Mouse (Mus musculus) neural tube, embryonic 10.5 days (tissue): ENCODE results near the gene Gdi1.
"Not testable (repeated sequence)": the region's sequence is repeated elsewhere in the genome, so short reads cannot be mapped to it uniquely, and the experiment has no call there.

Experiments used
- DNase-seq: peaks from one replicate; pipeline ENCODE4 v3.0.0-alpha.2; 2017; ENCODE audit warnings: low spot score; ENCODE audit errors: extremely low spot score

The Gdi1 gene

DNA sequence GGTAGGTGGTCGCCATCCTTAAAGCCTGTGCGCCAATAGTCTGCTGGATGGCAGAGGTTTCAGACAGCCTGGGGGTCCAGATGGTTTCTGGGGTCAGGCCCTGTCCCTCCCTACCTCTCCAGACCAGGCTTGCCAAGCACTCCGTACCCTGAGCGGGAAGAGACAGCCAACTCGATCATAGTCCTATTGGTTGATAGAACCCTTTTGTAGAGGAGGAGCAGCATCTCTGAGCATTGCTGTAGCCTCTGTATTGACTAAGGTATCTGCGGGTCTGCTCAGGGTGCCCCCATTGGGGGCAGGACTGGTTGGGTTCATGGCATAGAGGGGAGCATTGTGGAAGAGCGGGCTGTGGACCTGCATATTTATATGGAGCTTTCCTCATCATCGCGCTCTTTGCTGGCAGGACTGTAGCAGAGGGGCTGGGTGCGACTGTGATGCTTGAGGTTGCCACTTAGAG, 24.4 kb downstream of the Gdi1 start:
- DNase-seq = no peak

DNA sequence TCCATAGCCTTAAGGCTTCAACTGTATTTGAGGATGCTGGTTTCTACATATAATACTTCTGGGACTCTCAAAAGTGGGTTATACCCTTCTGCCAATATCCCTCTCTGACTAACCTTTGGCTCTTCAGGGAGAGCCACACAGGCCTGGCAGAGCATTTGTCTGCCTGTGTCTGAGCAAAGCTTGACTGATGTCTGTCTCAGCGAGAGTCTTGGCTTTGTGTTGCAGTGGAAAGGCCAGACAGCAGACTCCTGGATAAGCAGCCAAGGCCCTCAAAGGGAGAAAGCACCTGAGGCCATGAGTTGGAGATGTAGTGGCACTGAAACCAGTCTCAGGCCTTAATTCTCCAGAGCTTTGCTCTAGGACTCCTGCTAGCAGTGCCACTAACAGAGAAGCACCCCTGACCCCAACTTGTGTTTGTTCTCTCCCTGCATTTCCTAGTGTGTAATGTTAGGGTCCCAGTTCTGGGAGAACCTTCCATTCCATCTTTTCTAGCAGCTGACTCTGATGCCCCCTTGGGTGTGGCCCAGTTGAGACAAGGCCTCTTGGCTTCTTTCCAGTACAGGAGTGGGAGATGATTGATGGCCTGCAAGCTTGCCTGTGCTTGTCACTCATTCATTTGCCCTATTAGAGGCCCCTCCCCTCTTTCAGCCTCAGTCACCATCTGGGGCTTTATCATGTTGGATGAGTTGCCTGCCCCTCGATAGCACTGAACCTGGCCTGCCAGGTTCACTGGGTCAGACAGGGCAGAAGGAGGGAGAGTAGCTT, 25.6 kb downstream of the Gdi1 start:
- DNase-seq = no peak

DNA sequence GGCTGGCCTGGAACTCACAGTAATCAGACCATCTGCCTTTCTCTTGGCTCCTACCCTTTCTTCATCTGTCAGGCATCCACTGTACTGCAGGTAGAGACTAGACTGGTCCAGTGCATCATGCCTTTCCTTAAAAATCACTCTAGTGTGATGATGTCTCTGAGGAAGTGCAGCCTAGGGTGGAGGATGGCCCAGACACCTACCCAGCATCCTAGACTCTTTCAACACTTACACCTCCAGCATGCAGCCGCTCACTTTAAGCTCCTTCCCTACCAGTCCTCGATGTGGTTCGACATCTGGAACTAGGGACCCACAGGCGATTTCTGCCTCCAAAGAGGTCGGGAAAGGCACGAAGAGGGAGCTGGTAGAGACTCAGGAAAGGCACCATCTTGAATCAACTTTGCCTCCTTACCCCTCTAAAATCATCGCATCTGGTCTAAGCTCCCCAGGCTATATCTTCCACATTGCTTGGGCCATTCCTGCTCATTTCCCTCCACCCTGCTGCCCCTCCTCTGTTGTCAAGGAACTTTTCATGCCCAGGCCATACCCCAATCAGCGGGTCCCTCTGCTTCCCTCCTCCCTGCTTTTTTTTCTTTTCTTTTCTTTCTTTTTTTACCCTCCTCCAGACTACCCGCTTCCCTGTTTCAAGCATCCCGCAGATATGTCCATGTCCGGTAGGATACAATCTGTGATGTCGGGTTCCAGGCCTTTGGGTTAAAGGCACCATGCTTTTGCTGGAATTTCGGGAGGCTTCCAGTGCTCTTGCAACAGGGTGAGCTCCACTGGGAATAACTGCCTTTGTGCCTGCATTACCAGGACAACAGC, 48.1 kb downstream of the Gdi1 start:
- DNase-seq = peak; percentile 16

DNA sequence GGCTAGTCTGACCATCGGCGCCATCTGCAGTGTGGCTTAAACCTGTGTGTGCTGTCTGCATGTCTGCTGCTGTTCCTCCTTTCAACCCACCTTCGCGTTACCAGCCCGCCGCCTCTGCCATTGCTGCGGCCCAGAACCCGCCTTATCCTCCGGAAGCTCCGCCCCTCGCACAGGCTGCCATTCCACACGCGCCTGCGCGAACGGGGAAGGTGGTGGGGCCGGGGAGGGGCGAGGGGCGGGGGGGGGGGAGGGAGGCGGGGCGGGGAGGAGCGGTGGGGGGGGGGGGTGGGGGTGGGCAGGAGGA, 48.6 kb downstream of the Gdi1 start, which contains the start of gene Lage3:
Lage3 (minus strand) TSS at position 152 of the 304 bp plus-strand sequence.
- peak; percentile 58 for DNase-seq

DNA sequence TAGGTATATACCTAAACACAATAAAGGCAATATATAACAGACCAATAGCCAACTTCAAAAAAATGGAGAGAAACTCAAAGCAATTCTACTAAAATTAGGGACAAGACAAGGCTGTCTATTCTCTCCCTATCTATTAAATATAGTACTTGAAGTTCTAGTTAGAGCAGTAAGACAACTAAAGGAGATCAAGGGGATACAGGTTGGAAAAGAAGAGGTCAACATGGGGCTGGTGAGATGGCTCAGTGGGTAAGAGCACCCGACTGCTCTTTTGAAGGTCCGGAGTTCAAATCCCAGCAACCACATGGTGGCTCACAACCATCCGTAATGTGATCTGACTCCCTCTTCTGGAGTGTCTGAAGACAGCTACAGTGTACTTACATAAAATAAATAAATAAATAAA, 52.3 kb downstream of the Gdi1 start:
- DNase-seq = not testable (repeated sequence)

DNA sequence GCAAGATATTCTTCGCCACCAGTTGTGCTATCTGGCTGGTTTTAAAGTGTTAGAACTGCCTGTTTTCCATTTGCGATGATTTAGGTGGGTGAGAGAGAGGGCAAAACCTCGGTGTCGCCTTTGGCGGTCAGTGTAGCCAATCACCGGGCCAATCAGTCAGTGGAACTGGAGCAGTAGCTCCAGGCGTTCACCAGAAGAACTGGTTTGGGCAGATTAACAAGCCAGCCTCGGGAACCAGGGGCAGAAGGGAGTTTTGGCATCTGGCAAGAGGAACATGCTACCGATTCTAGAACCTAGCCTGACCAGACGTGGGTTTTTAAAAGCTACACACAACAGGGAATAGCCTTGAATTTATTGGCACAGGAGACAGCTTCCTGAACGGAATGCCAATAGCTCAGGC, 54.4 kb downstream of the Gdi1 start:
- DNase-seq = no peak
